Mouse (Mus musculus): Measurements from ENCODE around the gene Calhm6.

Calhm6 gene

GRCm38 (mm10) chr10:34096418-34096883 is 31.3 kb downstream of the Calhm6 start, which contains the start of gene Calhm5:
TSS of gene Calhm5 (minus strand) at chr10:34096519.
- DNase-seq: peak; percentile 36 to 55

- DNase-seq: no peak
These were observed 31.8 kb downstream of the Calhm6 start for GRCm38 (mm10) chr10:34095964-34096363.

GRCm38 (mm10) chr10:34095147-34095546 is 32.6 kb downstream of the Calhm6 start:
- no peak for DNase-seq

- no peak for DNase-seq
These were observed 35.9 kb downstream of the Calhm6 start for GRCm38 (mm10) chr10:34091888-34092287.

- DNase-seq: peak in 1 of 2 experiments; percentile 7
These were observed 37.3 kb downstream of the Calhm6 start for GRCm38 (mm10) chr10:34090481-34090880.

GRCm38 (mm10) chr10:34089517-34089916 is 38.3 kb downstream of the Calhm6 start:
- DNase-seq: no peak

- DNase-seq: no peak
These were observed 39.3 kb downstream of the Calhm6 start for GRCm38 (mm10) chr10:34088515-34088914.

- DNase-seq: no peak
These were observed 41.3 kb downstream of the Calhm6 start for GRCm38 (mm10) chr10:34086514-34086913.

Data from cerebellum, postnatal 10 days (tissue).